Mouse (Mus musculus): ENCODE data around the gene Fthl17d.
"Not testable (repeated sequence)": the region's sequence is repeated elsewhere in the genome, so short reads cannot be mapped to it uniquely, and the experiment has no call there.

Gene Fthl17d

GRCm38 (mm10) chrX:8986655-8987054 lies at the start of gene Fthl17d:
Gene Fthl17d (minus strand): TSS chrX:8986755.
- DNase-seq, result not testable (repeated sequence)

GRCm38 (mm10) chrX:9033193-9033592 lies 46.6 kb upstream of the Fthl17d start, which contains the start of gene Fthl17e:
Gene Fthl17e (plus strand): TSS chrX:9033493.
- DNase-seq, result not testable (repeated sequence)

GRCm38 (mm10) chrX:9019481-9019880 lies 32.9 kb upstream of the Fthl17d start:
- DNase-seq, result no peak

GRCm38 (mm10) chrX:9016079-9016478 lies 29.5 kb upstream of the Fthl17d start:
- DNase-seq, result no peak

- not testable (repeated sequence) for DNase-seq
Measured at GRCm38 (mm10) chrX:8976459-8976858, 10.1 kb downstream of the Fthl17d start, which contains the start of gene Fthl17c. Gene Fthl17c (minus strand): TSS chrX:8976559.

GRCm38 (mm10) chrX:8964618-8965017 lies 21.9 kb downstream of the Fthl17d start:
- DNase-seq, result not testable (repeated sequence)

GRCm38 (mm10) chrX:8962875-8963274 lies 23.7 kb downstream of the Fthl17d start, which contains the start of gene Fthl17b:
Gene Fthl17b (minus strand): TSS chrX:8962975.
- not testable (repeated sequence) for DNase-seq

GRCm38 (mm10) chrX:8948130-8948805 lies 38.3 kb downstream of the Fthl17d start:
- peak; percentile 32 to 37 for DNase-seq

GRCm38 (mm10) chrX:8944041-8944440 lies 42.5 kb downstream of the Fthl17d start:
- no peak for DNase-seq

Measured in B cell, adult 2 months (primary cell).